Mouse (Mus musculus) embryonic fibroblast, embryonic 13.5 days (primary cell): ENCODE data around the gene Dennd6a. TPM values are rescaled to one million over a fixed set of nuclear protein-coding genes. Genes with fewer than 3 reads are reported as not detected.

ENCODE experiments used
- H3K27ac ChIP-seq: 2 replicates; pipeline ENCODE4 v1.5.1; 2012; ENCODE audit warnings: low read length, control low read depth, inconsistent platforms; ENCODE audit not compliant: insufficient read depth
- H3K4me1 ChIP-seq: 2 replicates; pipeline ENCODE4 v1.6.1; 2011; ENCODE audit warnings: low read length; ENCODE audit not compliant: control insufficient read depth, insufficient read depth
- H3K4me3 ChIP-seq: 2 replicates; pipeline ENCODE4 v1.5.1; 2011; ENCODE audit warnings: mild to moderate bottlenecking, control low read depth, low read length; ENCODE audit not compliant: insufficient read depth
- CTCF ChIP-seq: IDR thresholded peaks from 2 replicates; pipeline ENCODE4 v1.5.1; 2011; ENCODE audit warnings: mild to moderate bottlenecking, control low read depth, low read length, moderate library complexity, borderline replicate concordance; ENCODE audit not compliant: insufficient read depth
- POLR2A ChIP-seq: IDR thresholded peaks from 2 replicates; pipeline ENCODE4 v1.6.1; 2011; ENCODE audit warnings: low read depth, mild to moderate bottlenecking, control low read depth, low read length, moderate library complexity
- polyA plus RNA-seq: library from polyadenylated mRNA; stranded (reverse); fragments of >200 nt; gene quantifications from 2 replicates; pipeline ENCODE4 v1.2.4, GENCODE M21; 2011; ENCODE audit warnings: low read depth; ENCODE audit not compliant: missing spikeins, insufficient read length

Gene Dennd6a
- polyA plus RNA-seq, 1 experiment: 24.6 TPM

GRCm38 (mm10) chr14:26539241-26539640 is 34.4 kb upstream of the Dennd6a start:
- H3K4me1 ChIP-seq: peaks cover 5% of the 10 kb centered on the region
- H3K27ac ChIP-seq: no peak overlapping the region
- TF ChIP-seq POLR2A: no peak
- no peak for TF ChIP-seq CTCF
- no peak overlapping the region for H3K4me3 ChIP-seq

DNA sequence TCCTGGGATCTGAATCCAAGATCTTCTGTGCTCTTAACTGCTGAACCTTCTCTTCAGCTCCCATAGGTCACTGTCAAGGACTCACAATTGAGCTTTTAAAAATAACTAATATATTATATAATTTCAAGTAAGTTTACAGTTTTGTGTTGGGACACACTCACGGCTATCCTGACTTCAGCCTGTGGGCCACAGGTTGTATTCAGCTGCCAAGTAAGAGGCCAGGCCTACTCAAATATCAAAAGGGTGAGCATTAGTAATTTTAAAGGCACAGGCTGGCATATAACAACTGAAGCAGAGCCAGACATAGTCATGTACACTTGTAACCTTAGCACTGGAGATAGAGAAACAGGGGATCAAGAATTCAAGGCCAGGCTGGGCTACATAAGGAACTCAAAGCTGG is 33.1 kb upstream of the Dennd6a start:
- Histone ChIP-seq H3K4me1 (peaks cover 5% of the 10 kb centered on the region), H3K4me3 (no peak overlapping the region), H3K27ac (no peak overlapping the region)
- TF ChIP-seq CTCF (no peak), POLR2A (no peak)

DNA sequence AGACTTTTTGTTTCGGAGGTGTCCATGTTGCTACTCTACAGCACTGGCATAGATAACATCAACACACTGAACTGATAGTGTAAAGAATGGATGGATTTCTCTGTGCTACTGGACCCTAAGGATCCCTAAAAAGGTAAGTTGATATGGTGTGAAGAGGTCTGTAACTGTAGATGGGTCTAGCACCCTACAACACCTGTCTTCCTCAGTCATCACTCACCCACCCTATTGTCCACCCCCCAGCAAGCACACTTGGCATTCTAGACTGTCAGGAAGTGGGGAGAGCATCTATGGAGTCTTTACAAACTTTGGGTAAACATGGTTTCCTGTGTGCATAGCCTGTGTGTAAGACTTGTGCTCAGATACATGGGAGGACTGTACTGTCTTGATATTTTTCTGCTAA is 31.5 kb upstream of the Dennd6a start:
- Histone ChIP-seq H3K27ac (no peak overlapping the region), H3K4me1 (peaks cover 5% of the 10 kb centered on the region), H3K4me3 (no peak overlapping the region)
- TF ChIP-seq POLR2A (no peak), CTCF (no peak)

DNA sequence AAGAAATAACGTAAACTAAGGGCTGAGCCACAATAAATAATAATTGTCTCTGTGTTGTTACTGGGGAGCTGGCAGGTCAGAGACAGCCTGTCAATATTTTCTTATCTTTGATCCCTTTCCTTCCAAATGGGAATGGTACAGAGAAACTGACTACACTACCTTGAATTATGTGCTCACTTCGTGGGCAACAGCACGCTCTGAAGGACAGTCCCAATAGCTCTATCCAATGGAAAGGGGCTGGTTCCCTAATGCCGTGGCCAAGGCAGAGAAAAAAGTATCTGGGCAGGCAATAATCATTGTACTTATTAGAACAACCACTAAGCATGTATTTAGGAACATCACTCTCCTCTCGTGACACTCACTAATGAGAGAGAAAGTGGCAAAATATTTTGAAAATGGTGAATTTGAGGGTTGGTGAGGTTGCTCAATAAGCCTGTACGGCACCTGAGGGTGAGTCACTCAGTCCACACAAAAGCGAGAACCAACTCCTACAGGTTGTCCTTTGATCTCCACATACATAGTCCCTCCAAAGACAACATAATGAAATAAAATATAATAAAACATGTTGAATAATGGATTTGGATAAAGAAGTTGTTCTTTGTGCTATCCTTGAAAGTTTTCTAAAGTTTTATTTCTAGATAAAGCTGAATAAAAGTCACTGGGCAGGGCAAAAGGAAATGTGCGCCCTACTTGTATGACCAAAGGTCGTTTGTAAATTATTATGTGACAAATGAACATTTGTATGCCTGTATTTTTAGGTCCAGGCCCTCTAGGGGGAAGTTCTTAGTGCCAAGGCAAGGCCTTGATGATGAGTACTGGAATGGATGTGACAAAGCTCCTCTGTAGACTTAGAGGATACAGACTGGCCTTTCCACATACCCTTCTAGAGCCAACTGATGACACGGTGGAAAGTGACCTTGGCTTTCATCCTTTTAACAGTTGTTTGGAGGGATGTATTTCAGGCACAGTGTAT is 25.9 kb upstream of the Dennd6a start:
- Histone ChIP-seq H3K4me1 (no peaks in the 10 kb centered on the region), H3K27ac (no peak overlapping the region), H3K4me3 (no peak overlapping the region)
- TF ChIP-seq POLR2A: no peak

GRCm38 (mm10) chr14:26550712-26551111 is 22.9 kb upstream of the Dennd6a start:
- Histone ChIP-seq H3K4me1 (no peaks in the 10 kb centered on the region), H3K27ac (no peak overlapping the region), H3K4me3 (no peak overlapping the region)
- TF ChIP-seq POLR2A (no peak), CTCF (no peak)

GRCm38 (mm10) chr14:26552441-26552840 is 21.2 kb upstream of the Dennd6a start:
- Histone ChIP-seq H3K27ac (no peak overlapping the region), H3K4me3 (no peak overlapping the region), H3K4me1 (no peaks in the 10 kb centered on the region)
- no peak for TF ChIP-seq CTCF
- no peak for TF ChIP-seq POLR2A

GRCm38 (mm10) chr14:26552853-26553252 is 20.8 kb upstream of the Dennd6a start:
- H3K27ac ChIP-seq: no peak overlapping the region
- no peak for TF ChIP-seq CTCF
- TF ChIP-seq POLR2A: no peak
- H3K4me3 ChIP-seq: no peak overlapping the region
- no peaks in the 10 kb centered on the region for H3K4me1 ChIP-seq

DNA sequence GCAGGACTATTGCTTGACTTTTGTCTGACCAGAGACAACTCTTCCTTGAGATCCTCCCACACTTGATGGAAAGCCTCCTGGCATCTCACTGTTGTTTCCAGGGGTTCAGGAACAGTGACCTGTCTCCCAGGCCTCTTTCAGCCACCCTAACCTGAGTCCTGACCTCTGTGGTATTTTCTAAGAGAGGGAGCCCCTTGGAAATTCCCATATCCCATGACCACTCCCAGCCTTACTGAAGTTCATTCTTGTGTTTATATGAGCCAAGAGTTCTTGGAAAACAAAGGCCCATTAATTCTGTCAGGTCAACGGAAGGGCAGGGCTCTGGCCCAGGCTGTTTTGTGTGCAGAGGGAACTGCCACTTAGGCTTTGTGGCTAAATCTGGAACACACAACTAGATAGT is 16.1 kb upstream of the Dennd6a start:
- no peaks in the 10 kb centered on the region for H3K4me1 ChIP-seq
- H3K27ac ChIP-seq: no peak overlapping the region
- H3K4me3 ChIP-seq: no peak overlapping the region
- TF ChIP-seq POLR2A (no peak), CTCF (no peak)

DNA sequence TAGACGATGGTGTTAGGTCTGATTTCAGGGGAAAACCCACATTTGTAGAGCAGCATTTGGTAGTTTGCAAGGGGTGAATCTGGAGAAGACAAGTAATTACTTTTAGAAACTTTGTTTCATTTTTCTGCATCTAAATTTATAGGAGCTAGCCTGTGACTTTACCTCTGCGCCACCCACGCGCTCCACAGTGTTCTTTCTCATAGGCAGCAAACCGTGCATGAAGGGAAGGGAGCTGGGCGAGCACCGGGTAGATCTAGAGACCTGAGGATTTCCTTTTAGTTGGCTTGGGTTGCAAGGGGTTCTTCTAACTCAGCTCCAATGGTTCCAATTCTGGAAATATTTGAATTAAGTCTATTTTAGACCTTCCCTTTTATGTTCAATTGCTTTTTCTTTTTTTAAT is 15.1 kb upstream of the Dennd6a start:
- Histone ChIP-seq H3K4me1 (no peaks in the 10 kb centered on the region), H3K27ac (no peak overlapping the region), H3K4me3 (no peak overlapping the region)
- TF ChIP-seq POLR2A (no peak), CTCF (no peak)

GRCm38 (mm10) chr14:26562247-26562646 is 11.4 kb upstream of the Dennd6a start:
- no peaks in the 10 kb centered on the region for H3K4me1 ChIP-seq
- no peak overlapping the region for H3K27ac ChIP-seq
- TF ChIP-seq POLR2A: no peak
- H3K4me3 ChIP-seq: no peak overlapping the region

- TF ChIP-seq POLR2A (no peak), CTCF (no peak)
- no peak overlapping the region for H3K27ac ChIP-seq
- H3K4me1 ChIP-seq: no peaks in the 10 kb centered on the region
- no peak overlapping the region for H3K4me3 ChIP-seq
These were observed 3.8 kb upstream of the Dennd6a start for GRCm38 (mm10) chr14:26569880-26570279.
